Mouse (Mus musculus) myocyte (in vitro differentiated cells): ENCODE measurements around the gene Tmprss9. TPM values are rescaled to one million over a fixed set of nuclear protein-coding genes. Genes with fewer than 3 reads are reported as not detected.

ENCODE experiments used
- H3K27me3 ChIP-seq: one replicate; pipeline ENCODE4 v1.6.1; 2011; ENCODE audit not compliant: control insufficient read depth, insufficient read depth, insufficient read length
- H3K36me3 ChIP-seq: one replicate; pipeline ENCODE4 v1.6.1; 2011; ENCODE audit not compliant: control insufficient read depth, insufficient read depth
- H3K4me2 ChIP-seq: one replicate; pipeline ENCODE4 v1.6.1; 2011; ENCODE audit warnings: low read depth, control low read depth
- H3K4me3 ChIP-seq: one replicate; pipeline ENCODE4 v1.5.1; 2011; ENCODE audit warnings: mild to moderate bottlenecking, control low read depth, moderate library complexity
- H3K79me2 ChIP-seq: one replicate; pipeline ENCODE4 v1.6.1; 2011; ENCODE audit not compliant: control insufficient read depth, insufficient read depth
- H3ac ChIP-seq: one replicate; pipeline ENCODE4 v1.6.1; 2011; ENCODE audit not compliant: control insufficient read depth, insufficient read length
- CEBPB ChIP-seq: IDR thresholded peaks from 2 replicates; pipeline ENCODE4 v1.6.1; 2011; ENCODE audit warnings: mild to moderate bottlenecking, moderate library complexity; ENCODE audit not compliant: poor library complexity, insufficient read depth, severe bottlenecking
- E2F4 ChIP-seq: IDR thresholded peaks from one replicate; pipeline ENCODE4 v1.6.1; 2011; ENCODE audit warnings: mild to moderate bottlenecking, control low read depth, moderate library complexity; ENCODE audit not compliant: insufficient read depth
- MAX ChIP-seq: IDR thresholded peaks from one replicate; pipeline ENCODE4 v1.6.1; 2011; ENCODE audit warnings: low read depth, mild to moderate bottlenecking, control low read depth
- MYOD1 ChIP-seq, 3 experiments: IDR thresholded peaks; one replicate each; pipeline ENCODE4 v1.6.1; 2011; ENCODE audit warnings: control low read depth in 2 of 3, low read depth in 2 of 3, mild to moderate bottlenecking in 2 of 3, moderate library complexity in 1 of 3; ENCODE audit not compliant: insufficient read length in 2 of 3, control insufficient read depth in 1 of 3
- MYOG ChIP-seq, 3 experiments: IDR thresholded peaks; one replicate each; pipeline ENCODE4 v1.6.1; 2011; ENCODE audit warnings: control low read depth in 2 of 3, low read depth in 2 of 3, mild to moderate bottlenecking in 2 of 3; ENCODE audit not compliant: insufficient read length in 2 of 3, control insufficient read depth in 1 of 3, insufficient read depth in 1 of 3
- POLR2A ChIP-seq: IDR thresholded peaks from one replicate; pipeline ENCODE4 v1.6.1; 2011; ENCODE audit warnings: low read depth, mild to moderate bottlenecking, control low read depth, moderate library complexity; ENCODE audit not compliant: insufficient read length
- POLR2AphosphoS2 ChIP-seq: IDR thresholded peaks from one replicate; pipeline ENCODE4 v1.6.1; 2011; ENCODE audit warnings: low read depth, control low read depth; ENCODE audit not compliant: insufficient read length
- REST ChIP-seq: IDR thresholded peaks from one replicate; pipeline ENCODE4 v1.6.1; 2011; ENCODE audit warnings: mild to moderate bottlenecking, control low read depth, moderate library complexity; ENCODE audit not compliant: insufficient read depth, insufficient read length
- SRF ChIP-seq: IDR thresholded peaks from one replicate; pipeline ENCODE4 v1.6.1; 2011; ENCODE audit warnings: low read depth; ENCODE audit not compliant: control insufficient read depth, insufficient read length
- TCF12 ChIP-seq: IDR thresholded peaks from one replicate; pipeline ENCODE4 v1.6.1; 2011; ENCODE audit warnings: mild to moderate bottlenecking, control low read depth; ENCODE audit not compliant: poor library complexity, insufficient read depth, severe bottlenecking
- TCF3 ChIP-seq: IDR thresholded peaks from one replicate; pipeline ENCODE4 v1.6.1; 2011; ENCODE audit warnings: low read depth, control low read depth; ENCODE audit not compliant: insufficient read length
- USF1 ChIP-seq: IDR thresholded peaks from one replicate; pipeline ENCODE4 v1.6.1; 2011; ENCODE audit warnings: low read depth, mild to moderate bottlenecking, control low read depth, moderate library complexity
- polyA plus RNA-seq: library from polyadenylated mRNA; unstranded; fragments of >200 nt; fragmentation: generic; extraction: Trizol; gene quantifications from one replicate; pipeline ENCODE4 v1.2.1, GENCODE M21; 2012; ENCODE audit warnings: missing spikeins

Tmprss9 gene
- polyA plus RNA-seq, 1 experiment: 0.05 TPM

DNA sequence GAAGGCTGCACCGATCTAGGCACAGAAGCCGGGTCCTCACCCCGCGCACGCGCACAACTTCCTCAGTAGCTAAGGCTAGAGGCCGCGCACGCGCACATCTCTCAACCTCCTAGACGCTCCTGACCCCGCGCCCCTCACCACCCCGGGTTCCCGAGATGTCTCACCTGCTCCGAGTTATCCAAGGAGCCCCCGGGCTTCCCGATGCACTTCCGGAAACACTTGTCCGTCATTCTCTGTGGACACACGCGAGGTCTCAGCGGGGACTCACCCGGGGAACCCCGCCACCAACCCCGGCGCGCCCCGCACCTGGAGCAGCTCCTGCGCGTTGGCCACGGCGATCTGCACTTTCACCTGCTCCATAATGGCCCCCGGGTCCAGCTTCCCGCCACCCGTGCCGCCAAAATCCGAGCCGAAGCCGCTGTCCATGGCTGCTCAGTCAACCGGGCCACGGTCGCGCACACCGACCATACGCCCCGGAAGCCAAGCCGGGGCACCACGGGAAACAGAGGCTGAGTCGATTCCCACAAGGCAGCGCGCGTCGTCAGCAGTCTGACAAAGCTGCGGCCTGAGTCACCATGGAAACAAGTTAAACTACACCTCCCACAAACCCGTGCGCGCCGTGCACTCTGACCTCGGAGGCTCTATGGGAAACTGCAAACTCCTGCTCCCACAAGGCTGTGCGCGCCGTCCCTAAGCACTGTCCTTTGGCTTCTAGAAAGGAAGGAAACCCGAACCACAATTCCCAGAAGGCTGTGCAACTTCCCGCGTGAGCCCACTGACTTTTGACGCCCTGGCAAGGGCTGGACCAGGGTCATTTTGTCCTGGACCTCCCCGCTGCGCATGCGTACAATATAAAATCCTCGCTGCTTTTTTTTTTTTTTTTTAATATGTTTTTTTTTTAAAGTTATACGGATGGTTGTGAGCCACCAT is 28.9 kb downstream of the Tmprss9 start, which contains the start of gene Timm13:
TSS of gene Timm13 (minus strand) at position 652 of the 930 bp plus-strand sequence.
- TF ChIP-seq POLR2A (peak; percentile 92), POLR2AphosphoS2 (peak; percentile 93), MAX (peak; percentile 31), USF1 (no peak), TCF3 (no peak), TCF12 (no peak), MYOG (IDR thresholded peaks at IDR 0.05; ENCODE audit: control insufficient read depth in 1 of 3, insufficient read depth in 1 of 3, insufficient read length in 2 of 3, low read depth in 2 of 3) (peak in 1 of 3 experiments; percentile 18), E2F4 (no peak), REST (peak; percentile 6), SRF (peak; percentile 76), MYOD1 (IDR thresholded peaks at IDR 0.05; ENCODE audit: control insufficient read depth in 1 of 3, insufficient read length in 2 of 3, low read depth in 2 of 3) (peak in 1 of 3 experiments; percentile 0)
- H3K79me2 ChIP-seq: peaks cover 13% of the 10 kb centered on the region
- no peaks in the 10 kb centered on the region for H3K36me3 ChIP-seq
- peak within 1 kb of the TSS; percentile 96 for H3K4me2 ChIP-seq
- H3ac ChIP-seq: peak within 1 kb of the TSS; percentile 20
- no peaks in the 10 kb centered on the region for H3K27me3 ChIP-seq
- H3K4me3 ChIP-seq: peak within 1 kb of the TSS; percentile 79

DNA sequence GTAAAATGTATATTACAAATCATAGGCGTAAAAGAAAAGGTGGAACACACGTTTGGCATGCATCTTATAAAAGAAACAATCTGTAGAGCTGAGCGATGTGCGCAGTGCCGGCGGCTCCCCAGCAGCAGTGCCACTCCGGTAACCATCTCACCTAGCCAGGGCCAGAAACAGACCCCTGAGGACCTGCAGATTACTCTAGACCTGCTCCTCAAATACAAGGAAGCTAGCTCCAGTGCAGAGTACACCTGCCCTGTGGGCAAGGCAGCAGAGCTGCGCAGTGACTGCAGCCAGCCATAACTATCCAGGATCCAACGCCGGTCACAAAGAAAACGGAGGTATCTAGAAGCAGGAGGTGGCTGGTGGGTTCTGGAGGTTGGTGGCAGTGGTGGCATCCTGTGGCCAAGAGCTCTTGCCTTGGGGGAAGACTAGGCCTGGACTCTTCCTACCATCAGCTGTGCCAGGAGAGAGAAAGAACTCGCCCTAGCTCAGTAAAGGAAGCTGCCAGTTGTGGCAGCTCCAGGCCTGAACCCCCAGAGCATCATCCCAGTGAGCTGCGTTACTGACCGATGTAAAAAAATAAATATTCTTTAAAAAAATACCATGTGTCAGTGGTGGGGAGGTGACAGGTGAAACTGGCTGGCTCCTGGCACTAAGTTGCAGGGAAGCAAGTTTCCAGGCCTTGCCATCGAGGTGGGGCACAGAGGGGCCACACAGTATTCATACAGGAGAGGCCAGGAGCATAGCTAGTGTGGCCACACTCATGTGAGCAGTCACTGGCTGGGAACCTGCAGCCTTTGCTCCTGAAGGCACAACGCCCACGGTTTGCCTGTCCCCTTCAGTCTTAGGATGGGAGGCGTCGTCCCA is 30.0 kb downstream of the Tmprss9 start:
- no peak overlapping the region for H3K4me3 ChIP-seq
- peak; percentile 8 for TF ChIP-seq POLR2AphosphoS2
- no peak for TF ChIP-seq USF1
- peak overlapping the region; percentile 65 for H3K4me2 ChIP-seq
- H3K27me3 ChIP-seq: no peaks in the 10 kb centered on the region
- no peak overlapping the region for H3ac ChIP-seq
- H3K36me3 ChIP-seq: no peaks in the 10 kb centered on the region
- peaks cover 13% of the 10 kb centered on the region for H3K79me2 ChIP-seq

DNA sequence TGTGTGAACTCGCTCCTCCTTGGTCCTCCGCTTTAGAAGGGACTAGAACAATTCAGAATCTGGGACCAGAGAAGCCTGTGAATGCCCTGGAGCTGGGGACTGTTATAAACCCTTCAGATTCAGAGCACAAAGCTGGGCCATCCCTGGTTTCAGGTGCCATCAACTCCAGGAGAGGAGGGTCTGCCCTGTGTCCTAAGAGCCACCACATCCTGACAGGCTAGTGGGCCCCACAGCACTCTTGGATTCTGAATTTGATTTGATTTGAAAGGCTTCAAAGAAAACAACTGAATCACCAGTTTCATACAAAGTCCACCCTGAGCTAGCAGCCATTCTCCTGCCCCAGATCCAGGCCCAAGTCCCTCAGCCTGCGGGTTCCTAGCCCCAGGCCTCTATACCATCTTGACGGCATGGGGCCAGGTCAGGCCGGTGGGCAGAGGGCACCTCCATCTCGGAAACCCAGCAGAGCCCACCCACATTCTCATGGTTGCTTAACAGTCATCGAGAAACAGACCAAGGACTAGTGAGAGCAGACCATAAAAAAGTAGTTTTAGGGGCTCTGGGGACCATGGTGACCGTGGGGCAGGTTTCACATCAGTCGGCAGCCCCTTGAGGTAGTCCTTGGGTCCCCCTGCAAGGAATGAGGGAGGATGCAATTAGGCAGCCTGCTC is 30.8 kb downstream of the Tmprss9 start:
- Histone ChIP-seq H3K36me3 (no peaks in the 10 kb centered on the region), H3K79me2 (peaks cover 13% of the 10 kb centered on the region), H3K4me2 (no peak overlapping the region), H3K4me3 (no peak overlapping the region), H3K27me3 (no peaks in the 10 kb centered on the region), H3ac (no peak overlapping the region)
- TF ChIP-seq REST (no peak), MAX (no peak), USF1 (no peak)

DNA sequence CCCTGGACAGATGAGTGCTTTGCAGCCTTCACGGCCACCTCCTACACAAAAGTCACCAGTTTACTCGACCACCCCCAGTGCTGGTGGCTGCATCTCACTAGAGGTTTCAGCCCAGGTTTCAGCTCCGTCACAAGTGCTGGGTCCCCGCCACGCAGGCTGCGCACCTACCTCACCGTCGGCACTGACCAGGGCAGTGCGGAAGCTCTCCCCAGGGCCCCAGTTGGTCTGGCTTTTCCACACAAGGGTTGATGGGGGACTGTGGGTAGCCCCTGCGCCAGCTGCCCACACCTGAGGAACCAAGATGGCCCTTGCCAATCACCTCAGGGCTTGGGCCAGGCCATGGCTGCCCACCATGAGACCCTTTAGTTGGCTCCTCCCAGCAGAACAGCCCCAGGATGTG is 31.6 kb downstream of the Tmprss9 start:
- no peak overlapping the region for H3K4me3 ChIP-seq
- peaks cover 5% of the 10 kb centered on the region for H3K36me3 ChIP-seq
- H3K79me2 ChIP-seq: peaks cover 13% of the 10 kb centered on the region
- H3K27me3 ChIP-seq: no peaks in the 10 kb centered on the region
- H3ac ChIP-seq: no peak overlapping the region
- no peak overlapping the region for H3K4me2 ChIP-seq
- TF ChIP-seq POLR2AphosphoS2 (no peak), E2F4 (no peak), MAX (no peak), CEBPB (no peak), POLR2A (no peak), SRF (no peak), REST (no peak), MYOG (IDR thresholded peaks at IDR 0.05; ENCODE audit: control insufficient read depth in 1 of 3, insufficient read depth in 1 of 3, insufficient read length in 2 of 3, low read depth in 2 of 3) (no peak), USF1 (no peak), TCF12 (no peak), MYOD1 (IDR thresholded peaks at IDR 0.05; ENCODE audit: control insufficient read depth in 1 of 3, insufficient read length in 2 of 3, low read depth in 2 of 3) (no peak), TCF3 (no peak)
